Mouse (Mus musculus) left cerebral cortex, adult 8-10 months (tissue): ENCODE results near the gene Fgfr2. TPM values are rescaled to one million over a fixed set of nuclear protein-coding genes. Genes with fewer than 3 reads are reported as not detected.

Experiments
- DNase-seq, 2 experiments: peaks; one replicate each; pipeline ENCODE4 v3.0.0; 2022; ENCODE audit warnings: low spot score in 2 of 2
- total RNA-seq, 4 experiments: library from RNA; stranded (reverse); gene quantifications; 2 replicates each; pipeline ENCODE4 v1.2.4; 2022

The Fgfr2 gene
- total RNA-seq, 4 experiments from 2014 or later, result 50.6 to 73.1 (median 64.8) TPM

GRCm38 (mm10) chr7:132347273-132348045, 775.7 kb downstream of the Fgfr2 start:
- DNase-seq, result no peak

GRCm38 (mm10) chr7:132345526-132346070, 777.6 kb downstream of the Fgfr2 start:
- DNase-seq, result no peak

- DNase-seq, result no peak
Measured at GRCm38 (mm10) chr7:132344606-132345005, 778.5 kb downstream of the Fgfr2 start.

DNA sequence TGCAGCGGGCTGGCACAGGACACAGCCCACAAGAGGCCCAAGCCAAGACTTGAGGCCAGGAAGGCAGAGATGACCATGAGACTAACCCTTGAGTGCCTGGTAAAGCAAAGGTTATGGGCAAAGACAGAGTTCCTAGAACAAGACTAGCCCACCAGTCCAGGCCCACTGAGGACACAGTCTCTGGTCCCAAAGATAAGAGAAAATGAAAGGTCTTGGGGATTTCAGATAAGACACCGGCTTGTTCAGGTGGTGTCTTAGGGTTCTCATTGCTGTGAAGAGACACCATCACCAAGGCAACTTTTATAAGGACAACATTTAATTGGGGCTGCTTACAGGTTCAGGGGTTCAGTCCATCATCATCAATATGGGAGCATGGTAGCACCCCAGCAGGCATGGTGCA, 779.2 kb downstream of the Fgfr2 start:
- DNase-seq, result no peak

GRCm38 (mm10) chr7:132343146-132343545, 780.0 kb downstream of the Fgfr2 start:
- no peak for DNase-seq

DNA sequence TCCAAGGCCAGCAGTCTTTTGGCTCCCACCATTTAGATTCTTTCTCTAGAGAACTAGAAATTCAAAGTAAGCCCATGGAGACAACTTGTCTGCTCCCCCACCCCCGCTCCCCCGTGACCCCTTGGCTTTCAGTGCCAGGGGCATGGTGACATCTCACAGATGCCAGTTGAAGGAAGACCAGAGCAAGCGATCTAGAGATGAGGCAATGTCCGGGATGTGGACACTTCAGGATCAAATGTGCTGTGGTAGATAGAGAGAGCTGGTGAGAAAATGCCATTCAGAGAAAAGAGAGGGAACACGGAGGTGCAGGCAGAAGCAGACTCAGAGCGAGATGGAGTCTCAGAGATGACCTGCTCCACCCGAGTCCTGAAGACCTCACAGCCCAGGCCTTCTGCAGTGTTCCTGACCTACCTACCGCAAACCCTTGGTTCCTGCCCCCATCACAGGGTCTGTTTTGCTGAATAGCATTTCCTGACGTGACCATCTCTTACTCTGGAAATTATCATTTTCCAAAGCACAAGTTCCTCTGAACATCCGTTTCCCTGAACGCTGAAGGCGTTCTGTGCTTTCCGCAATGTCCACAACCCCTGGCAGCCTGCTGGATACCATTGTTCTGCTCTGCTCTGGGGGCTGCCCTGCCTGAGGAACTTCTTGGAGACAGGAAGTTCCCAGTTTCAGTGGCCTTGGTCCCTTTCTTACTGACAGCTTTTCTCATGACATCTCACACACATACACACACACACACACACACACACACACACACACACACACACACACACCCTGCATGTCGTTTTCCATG, 783.9 kb downstream of the Fgfr2 start:
- no peak for DNase-seq

DNA sequence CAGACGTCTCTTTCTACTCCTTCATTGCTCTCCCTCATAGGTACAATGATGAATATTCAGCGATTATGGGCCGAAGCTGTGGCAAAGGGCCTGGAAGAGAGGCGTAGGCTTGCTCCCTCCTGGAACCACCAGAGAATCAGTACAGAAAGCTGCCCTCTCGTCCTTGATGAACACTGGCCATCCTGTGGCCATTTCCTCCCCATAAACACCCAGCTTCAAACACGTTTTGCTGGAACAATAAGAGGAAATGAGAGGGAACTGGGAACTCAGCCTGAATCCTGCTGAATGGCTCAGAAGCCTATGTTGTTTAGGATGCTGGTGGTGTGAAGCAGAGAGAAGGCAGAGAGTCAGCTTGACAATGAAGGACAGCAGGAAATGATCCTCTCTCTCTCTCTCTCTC, 784.8 kb downstream of the Fgfr2 start:
- no peak for DNase-seq

DNA sequence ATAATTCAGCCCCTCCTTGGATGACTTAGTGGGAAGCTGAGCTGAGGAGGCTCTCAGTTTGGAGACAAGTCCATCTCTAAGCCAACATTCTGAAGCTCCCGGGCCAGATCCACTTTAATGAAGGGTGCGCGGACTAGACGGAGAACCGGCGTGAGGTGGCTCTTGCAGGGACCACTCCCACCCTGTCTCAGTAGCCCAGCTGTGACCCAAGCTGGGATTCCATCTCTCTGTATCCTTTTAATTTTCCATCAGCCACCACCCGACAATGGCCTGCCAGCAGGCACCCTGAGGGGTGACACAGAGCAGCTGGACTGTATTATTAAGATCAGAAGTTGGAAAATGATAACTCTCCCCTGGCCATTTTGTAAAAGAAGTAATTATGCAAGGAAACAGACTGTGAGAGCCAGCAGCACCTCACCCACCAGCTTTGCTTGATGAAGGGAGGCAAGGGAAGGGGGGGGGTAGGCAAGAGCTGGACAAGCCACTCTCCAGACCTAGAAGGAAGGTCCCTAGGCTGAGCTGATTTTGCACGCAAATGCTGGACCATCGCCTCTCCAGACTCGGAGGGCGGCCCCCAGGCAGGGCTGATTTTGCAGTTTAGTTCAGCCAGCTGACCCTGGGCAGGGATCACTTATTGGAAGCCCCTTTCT, 785.8 kb downstream of the Fgfr2 start:
- no peak for DNase-seq

GRCm38 (mm10) chr7:132336781-132337180, 786.4 kb downstream of the Fgfr2 start:
- peak in 1 of 2 experiments; percentile 46 for DNase-seq

DNA sequence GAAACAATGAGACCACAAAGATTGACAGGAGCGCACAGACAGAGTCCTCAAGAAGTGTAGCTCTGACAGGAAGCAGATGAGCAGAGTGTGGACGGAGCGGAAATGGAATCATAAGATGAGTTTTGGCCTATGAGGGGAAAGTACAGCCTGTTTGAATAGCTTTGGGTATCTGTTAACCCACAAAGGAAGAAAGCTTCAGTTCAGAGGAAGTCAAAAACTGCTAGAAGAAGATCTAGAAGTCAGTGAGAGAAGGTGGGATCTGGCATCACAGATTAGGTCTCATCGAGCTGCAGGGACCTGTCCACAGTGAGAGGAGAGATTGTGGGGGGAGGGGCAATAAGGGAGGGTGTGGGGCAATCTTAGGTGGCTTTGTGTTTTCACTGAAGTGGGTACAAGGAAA, 787.8 kb downstream of the Fgfr2 start:
- no peak for DNase-seq

GRCm38 (mm10) chr7:132333078-132333477, 790.1 kb downstream of the Fgfr2 start:
- no peak for DNase-seq

- no peak for DNase-seq
Measured at GRCm38 (mm10) chr7:132332176-132332575, 791.0 kb downstream of the Fgfr2 start.

- no peak for DNase-seq
Measured at GRCm38 (mm10) chr7:132330179-132330578, 793.0 kb downstream of the Fgfr2 start.

- DNase-seq, result no peak
Measured at GRCm38 (mm10) chr7:132328648-132329047, 794.5 kb downstream of the Fgfr2 start.

- DNase-seq, result no peak
Measured at GRCm38 (mm10) chr7:132325549-132326331, 797.4 kb downstream of the Fgfr2 start.

DNA sequence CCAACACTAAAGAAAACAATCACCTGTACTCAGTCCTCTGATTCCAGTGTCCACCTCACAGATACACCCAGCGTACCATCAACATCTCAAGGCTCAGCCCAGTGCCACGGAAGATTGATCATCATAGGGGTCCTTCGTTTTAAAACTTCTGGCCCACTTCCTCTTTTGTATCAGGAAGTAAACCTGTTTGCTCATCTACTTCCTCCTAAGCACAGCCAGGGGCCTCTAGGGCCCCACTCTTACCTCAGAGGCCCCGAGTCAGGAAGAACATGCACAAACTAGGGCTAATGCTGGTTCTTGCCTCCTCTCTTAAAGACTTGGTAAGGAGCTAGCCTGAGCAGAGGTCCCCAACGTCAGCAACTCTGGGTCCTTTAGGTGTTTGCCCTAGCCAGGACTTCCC, 799.7 kb downstream of the Fgfr2 start:
- DNase-seq, result no peak

GRCm38 (mm10) chr7:132321392-132321958, 801.7 kb downstream of the Fgfr2 start:
- no peak for DNase-seq

DNA sequence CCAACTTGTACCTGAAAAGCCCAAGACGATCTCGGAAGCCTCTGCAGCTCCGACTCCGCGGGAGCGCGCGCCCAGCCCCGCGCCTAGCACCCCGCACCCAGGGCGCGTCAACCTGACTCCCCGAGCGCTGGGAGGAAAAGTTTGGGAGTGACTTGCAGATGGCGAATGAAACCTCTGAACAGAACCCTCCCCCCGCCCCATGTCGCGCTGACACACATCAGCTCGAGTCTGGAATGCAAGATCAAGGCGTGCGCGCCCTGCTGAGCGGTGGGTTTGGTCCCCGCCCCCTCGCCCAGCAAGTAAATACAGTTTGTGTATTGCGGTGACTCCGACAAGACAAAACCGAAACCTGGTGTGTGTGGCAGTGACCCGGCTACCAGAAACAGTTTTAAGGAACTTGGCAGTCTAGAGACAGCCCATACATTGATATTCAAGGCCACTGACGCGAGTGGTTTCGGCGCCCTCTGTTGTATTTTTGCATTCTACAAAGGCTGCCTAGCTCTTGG, 806.1 kb downstream of the Fgfr2 start, which contains the start of gene Chst15:
Chst15 (minus strand) TSS at position 193 of the 506 bp plus-strand sequence.
- peak in 1 of 2 experiments; percentile 42 for DNase-seq

- peak; percentile 46 to 49 for DNase-seq
Measured at GRCm38 (mm10) chr7:132316101-132317035, 806.8 kb downstream of the Fgfr2 start.
